Mouse (Mus musculus) olfactory bulb, adult 2 months (tissue): ENCODE measurements around the gene Dus2.

Experiments
- CTCF ChIP-seq: fragments of 200-500 bp; IDR thresholded peaks from 2 replicates; pipeline ENCODE4 v1.5.1; 2012; ENCODE audit warnings: low read depth, mild to moderate bottlenecking, low read length, moderate library complexity; ENCODE audit not compliant: insufficient read depth
- POLR2A ChIP-seq: fragments of 200-500 bp; IDR thresholded peaks from 2 replicates; pipeline ENCODE4 v1.6.1; 2012; ENCODE audit warnings: mild to moderate bottlenecking, low read depth, low read length, moderate library complexity; ENCODE audit not compliant: insufficient read depth

DNA sequence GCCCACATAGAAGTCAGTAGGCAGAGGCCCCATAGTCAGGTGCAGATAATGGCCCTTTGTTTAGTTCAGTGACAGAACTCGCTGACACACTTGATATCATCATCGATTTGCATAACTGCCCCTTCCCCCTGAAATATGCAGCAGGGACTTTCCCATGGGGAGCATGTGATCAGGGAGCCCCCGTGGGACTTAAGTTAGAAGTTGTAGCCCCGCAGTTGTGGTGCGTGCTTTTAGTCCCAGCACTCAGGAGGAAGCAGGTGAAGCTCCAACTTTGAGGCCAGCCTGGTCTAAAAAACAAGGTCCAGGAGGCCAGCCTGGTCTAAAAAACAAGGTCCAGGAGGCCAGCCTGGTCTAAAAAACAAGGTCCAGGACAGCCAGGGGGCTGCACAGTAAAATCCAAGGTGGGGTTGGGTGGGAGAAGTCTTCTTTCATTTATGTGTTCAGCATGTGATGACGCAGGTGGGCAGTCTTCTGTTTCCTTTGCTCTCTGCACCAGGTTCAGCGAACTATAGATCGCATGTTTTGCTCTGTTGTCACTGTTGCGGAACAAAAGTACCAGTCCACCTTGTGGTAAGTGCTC, 61.5 kb downstream of the Dus2 start:
- TF ChIP-seq CTCF = no peak
- TF ChIP-seq POLR2A = no peak
